Mouse (Mus musculus) megakaryocyte, embryonic 14.5 days (primary cell): ENCODE measurements at regions not wholly inside any gene's neighbourhood (a gene's known extent, or its start where the extent isn't known, plus 50 kb on each side); places are given as distances from the start of the nearest gene placed in this dataset.

Source experiments
- FLI1 ChIP-seq: IDR thresholded peaks from 2 replicates; pipeline ENCODE4 v1.6.1; 2012; ENCODE audit warnings: low read length, inconsistent platforms, mixed read lengths
- GATA1 ChIP-seq: IDR thresholded peaks from 3 replicates; pipeline ENCODE4 v1.6.1; 2012; ENCODE audit warnings: mixed read lengths, low read length, inconsistent platforms, borderline replicate concordance

DNA sequence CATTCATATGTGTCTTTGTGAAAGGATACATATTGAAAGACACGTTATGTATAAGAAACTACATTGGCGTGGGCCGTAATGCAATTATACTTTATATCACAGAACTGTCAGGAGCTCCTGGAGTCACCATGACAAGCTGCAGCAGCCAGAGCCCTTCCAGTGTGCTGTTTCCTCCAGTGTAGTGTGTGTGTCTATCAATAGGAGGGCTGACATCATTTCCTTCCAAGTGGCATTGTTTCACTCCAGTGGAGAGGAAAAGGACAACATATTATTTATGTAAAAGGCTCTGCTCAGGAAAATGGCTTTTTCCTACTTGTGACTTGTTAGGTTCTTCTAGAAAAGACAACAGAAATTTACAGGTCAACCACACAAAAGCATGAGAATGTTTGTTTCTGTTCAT, 172.5 kb downstream of the Ankrd50 start:
- TF ChIP-seq GATA1 (no peak), FLI1 (no peak)
